Mouse (Mus musculus) E14TG2a.4 (cell line): ENCODE results near the gene Slc26a8.

Source experiments
- H3K27me3 ChIP-seq: 2 replicates; pipeline ENCODE4 v1.6.1; 2014; ENCODE audit warnings: low read length, control low read depth; ENCODE audit not compliant: insufficient read depth
- H3K36me3 ChIP-seq: 2 replicates; pipeline ENCODE4 v1.6.1; 2014; ENCODE audit warnings: low read length, control low read depth; ENCODE audit not compliant: insufficient read depth
- H3K4me1 ChIP-seq: replicated peaks from 2 replicates; pipeline ENCODE4 v1.6.1; 2014; ENCODE audit warnings: low read depth, low read length, control low read depth
- H3K4me3 ChIP-seq: replicated peaks from 2 replicates; pipeline ENCODE4 v1.5.1; 2014; ENCODE audit warnings: mild to moderate bottlenecking, low read length
- H3K9me3 ChIP-seq: 2 replicates; pipeline ENCODE4 v1.6.1; 2014; ENCODE audit warnings: low read length, control low read depth
- CTCF ChIP-seq: conservative IDR thresholded peaks from 2 replicates; pipeline ENCODE4 v1.5.1; 2014; ENCODE audit warnings: low read length
- NANOG ChIP-seq: IDR thresholded peaks from 2 replicates; pipeline ENCODE4 v1.6.1; 2014; ENCODE audit warnings: borderline replicate concordance, low read length, mixed read lengths
- POU5F1 ChIP-seq: IDR thresholded peaks from 2 replicates; pipeline ENCODE4 v1.6.1; 2014; ENCODE audit warnings: low read length, borderline replicate concordance

Gene Slc26a8

GRCm38 (mm10) chr17:28644112-28644511, 45.9 kb downstream of the Slc26a8 start:
- H3K4me3 ChIP-seq = no peak overlapping the region
- H3K27me3 ChIP-seq = no peaks in the 10 kb centered on the region
- no peaks in the 10 kb centered on the region for H3K9me3 ChIP-seq
- TF ChIP-seq CTCF (no peak), NANOG (no peak)
- no peaks in the 10 kb centered on the region for H3K36me3 ChIP-seq
- peaks cover 46% of the 10 kb centered on the region for H3K4me1 ChIP-seq

- Histone ChIP-seq H3K4me3 (no peak overlapping the region), H3K27me3 (no peaks in the 10 kb centered on the region), H3K4me1 (peaks cover 42% of the 10 kb centered on the region), H3K36me3 (no peaks in the 10 kb centered on the region), H3K9me3 (no peaks in the 10 kb centered on the region)
- TF ChIP-seq POU5F1 = no peak
- TF ChIP-seq CTCF = no peak
- TF ChIP-seq NANOG = no peak
Measured at GRCm38 (mm10) chr17:28643697-28644096, 46.3 kb downstream of the Slc26a8 start.

GRCm38 (mm10) chr17:28640113-28640512, 49.9 kb downstream of the Slc26a8 start:
- Histone ChIP-seq H3K9me3 (no peaks in the 10 kb centered on the region), H3K27me3 (no peaks in the 10 kb centered on the region), H3K4me3 (no peak overlapping the region), H3K4me1 (peaks cover 26% of the 10 kb centered on the region), H3K36me3 (no peaks in the 10 kb centered on the region)
- TF ChIP-seq NANOG (no peak), POU5F1 (no peak), CTCF (no peak)

DNA sequence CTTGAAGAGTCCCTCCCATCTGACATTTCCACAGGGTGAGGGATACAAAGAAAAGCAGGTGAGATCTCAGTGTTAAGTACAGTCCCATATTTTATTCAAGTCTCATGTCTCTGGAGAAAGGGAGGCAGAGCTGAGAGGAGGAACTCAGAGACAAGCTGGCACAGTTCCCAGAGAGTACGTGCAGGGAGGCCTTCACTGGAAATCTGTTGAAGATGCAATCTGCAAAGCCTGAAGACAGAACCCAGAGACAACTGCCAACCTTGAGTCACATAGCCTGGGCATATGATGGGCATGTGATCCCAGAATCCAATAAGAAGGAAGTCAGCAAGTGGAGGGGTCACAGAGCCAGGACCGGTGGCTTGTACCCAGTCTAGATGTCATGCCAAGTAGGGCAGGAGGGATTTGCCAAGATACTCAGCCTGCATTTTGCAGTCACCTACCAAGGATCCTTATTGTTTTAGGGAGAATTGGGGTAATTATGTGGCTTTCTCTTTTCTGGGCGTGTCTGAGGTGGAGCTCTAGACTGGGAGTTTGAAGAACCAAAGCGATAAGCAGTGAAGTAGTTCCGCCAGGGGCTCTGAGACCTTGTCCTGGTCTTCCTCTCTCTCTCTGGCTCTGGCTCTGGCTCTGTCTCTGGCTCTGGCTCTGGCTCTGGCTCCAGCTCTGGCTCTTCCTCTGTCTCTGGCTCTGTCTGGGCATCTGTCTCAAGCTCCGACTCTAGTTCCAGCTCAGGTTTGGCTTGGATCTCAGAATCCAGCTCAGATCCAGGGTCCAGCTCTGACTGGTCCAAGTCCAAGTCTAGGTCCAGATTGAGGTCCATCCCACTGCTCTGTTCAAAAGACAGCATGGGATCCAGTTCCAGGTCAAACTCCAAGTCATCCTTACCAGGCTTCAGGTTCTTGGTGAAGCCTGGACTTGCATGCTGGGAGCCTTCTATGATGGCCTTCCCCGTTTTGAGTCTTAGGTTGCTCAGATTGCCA, 52.0 kb downstream of the Slc26a8 start:
- Histone ChIP-seq H3K36me3 (no peaks in the 10 kb centered on the region), H3K4me3 (no peak overlapping the region), H3K27me3 (no peaks in the 10 kb centered on the region), H3K4me1 (0 out of 2 replicates have a peak, but pooled peaks cover 7% of the 10 kb centered on the region), H3K9me3 (no peaks in the 10 kb centered on the region)
- TF ChIP-seq CTCF (no peak), POU5F1 (no peak), NANOG (no peak)

GRCm38 (mm10) chr17:28635842-28636241, 54.2 kb downstream of the Slc26a8 start:
- H3K4me1 ChIP-seq = peaks cover 12% of the 10 kb centered on the region

DNA sequence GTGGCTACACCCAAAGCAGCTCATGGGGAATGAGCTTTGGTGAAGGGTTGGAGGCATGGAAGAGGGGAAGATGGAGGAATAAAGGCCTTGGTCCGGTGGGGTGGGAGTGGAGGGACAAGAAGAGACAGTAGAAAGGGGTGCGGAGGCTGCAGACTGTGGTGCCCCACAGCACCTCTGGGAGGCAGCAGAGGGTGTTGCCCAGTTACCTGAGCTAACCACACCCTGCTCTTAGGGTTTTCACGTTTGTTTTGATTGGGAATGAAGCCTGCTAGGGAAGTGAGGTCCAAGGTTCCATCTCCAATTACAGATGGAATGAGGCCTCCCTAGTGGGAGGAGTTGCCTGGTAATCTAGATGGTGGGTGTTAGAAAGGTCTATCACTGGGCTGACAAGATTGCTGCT, 60.9 kb downstream of the Slc26a8 start:
- Histone ChIP-seq H3K36me3 (no peaks in the 10 kb centered on the region), H3K9me3 (no peaks in the 10 kb centered on the region), H3K4me1 (peaks cover 69% of the 10 kb centered on the region), H3K27me3 (no peaks in the 10 kb centered on the region), H3K4me3 (peak overlapping the region; percentile 35; the same call in 1 of the 2 replicates)
- TF ChIP-seq NANOG (no peak), CTCF (peak; percentile 48)

More at GRCm38 (mm10) chr17:28635842-28636241, 54.2 kb downstream of the Slc26a8 start:
- Histone ChIP-seq H3K4me3 (no peak overlapping the region), H3K9me3 (no peaks in the 10 kb centered on the region), H3K27me3 (no peaks in the 10 kb centered on the region), H3K36me3 (no peaks in the 10 kb centered on the region)
- TF ChIP-seq NANOG = no peak
- no peak for TF ChIP-seq POU5F1
- no peak for TF ChIP-seq CTCF

DNA sequence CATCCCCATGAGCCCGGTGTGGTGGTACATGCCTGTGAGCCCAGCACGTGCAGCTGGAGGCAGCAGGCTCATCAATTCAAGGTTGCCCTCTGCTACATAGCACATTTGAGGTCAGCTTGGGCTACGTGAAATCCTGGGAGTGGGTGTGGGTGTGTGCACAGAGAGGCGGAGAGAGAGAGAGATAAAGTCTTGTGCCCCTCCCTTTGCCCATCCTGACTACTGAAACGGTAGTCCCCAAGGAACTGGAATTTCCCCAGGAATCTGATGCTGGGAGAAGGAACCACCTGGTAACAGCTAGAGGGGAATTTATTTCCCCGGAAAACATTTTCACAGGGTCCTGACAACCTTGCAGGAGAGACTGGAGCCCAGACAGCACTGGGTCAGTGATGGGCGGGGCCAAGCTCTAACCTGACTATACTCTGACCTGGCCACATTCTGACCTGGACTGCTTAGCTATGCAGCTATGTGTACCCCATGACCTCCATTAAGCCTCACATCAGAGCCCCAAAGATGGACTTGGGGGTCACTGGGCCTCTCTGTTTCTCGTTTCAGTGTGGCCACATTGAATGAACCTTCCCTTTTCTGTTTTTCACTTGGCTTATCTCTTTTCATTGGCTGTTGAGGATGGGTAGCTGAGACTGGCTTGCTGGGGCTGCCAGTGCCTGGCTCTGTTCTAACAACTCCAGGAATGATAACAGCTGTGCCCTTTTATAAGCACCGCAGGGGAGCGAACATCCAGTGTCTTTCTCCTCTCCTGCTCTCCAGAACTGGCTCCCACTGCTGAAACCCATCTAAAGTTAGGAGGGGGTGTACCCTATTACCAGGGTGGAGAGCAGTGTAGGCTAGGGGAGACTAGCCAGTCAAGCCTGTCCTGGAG, 61.5 kb downstream of the Slc26a8 start:
- Histone ChIP-seq H3K27me3 (no peaks in the 10 kb centered on the region), H3K4me3 (peak overlapping the region; percentile 35), H3K4me1 (peaks cover 69% of the 10 kb centered on the region), H3K9me3 (no peaks in the 10 kb centered on the region), H3K36me3 (no peaks in the 10 kb centered on the region)
- no peak for TF ChIP-seq NANOG
- no peak for TF ChIP-seq CTCF
- no peak for TF ChIP-seq POU5F1

GRCm38 (mm10) chr17:28626937-28627336, 63.1 kb downstream of the Slc26a8 start:
- Histone ChIP-seq H3K4me1 (peaks cover 69% of the 10 kb centered on the region), H3K27me3 (no peaks in the 10 kb centered on the region), H3K36me3 (no peaks in the 10 kb centered on the region), H3K4me3 (no peak overlapping the region), H3K9me3 (no peaks in the 10 kb centered on the region)
- TF ChIP-seq NANOG (no peak), POU5F1 (no peak), CTCF (no peak)

- H3K4me1 ChIP-seq = peaks cover 70% of the 10 kb centered on the region
- H3K9me3 ChIP-seq = no peaks in the 10 kb centered on the region
- H3K27me3 ChIP-seq = no peaks in the 10 kb centered on the region
- no peak overlapping the region for H3K4me3 ChIP-seq
- TF ChIP-seq NANOG (no peak), POU5F1 (no peak), CTCF (no peak)
- peaks cover 11% of the 10 kb centered on the region for H3K36me3 ChIP-seq
Measured at GRCm38 (mm10) chr17:28625327-28625726, 64.7 kb downstream of the Slc26a8 start.
